Mouse (Mus musculus): ENCODE results near the gene Parp6.

GRCm38 (mm10) chr9:59577401-59577800 lies 39.7 kb upstream of the Parp6 start:
- TF ChIP-seq GATA1 (IDR thresholded peaks at IDR 0.05; ENCODE audit: borderline replicate concordance, low read length) (no peak), FLI1 (IDR thresholded peaks at IDR 0.05; ENCODE audit: low read length) (no peak)

Measured in megakaryocyte, embryonic 14.5 days (primary cell).